Mouse (Mus musculus) mature B cell (primary cell): ENCODE measurements around the gene Lsmem1.
"Not testable (repeated sequence)": the region's sequence is repeated elsewhere in the genome, so short reads cannot be mapped to it uniquely, and the experiment has no call there.

Source experiments
- in situ Hi-C: fragments of 300-500 bp; cut with MboI; formaldehyde crosslinking; loops from 2 replicates; pipeline ENCODE4 v1.14.3; 2019

Lsmem1 gene

GRCm38 (mm10) chr12:40214888-40215876 is 15.9 kb upstream of the Lsmem1 start:
- in situ Hi-C loops = no loop called here

DNA sequence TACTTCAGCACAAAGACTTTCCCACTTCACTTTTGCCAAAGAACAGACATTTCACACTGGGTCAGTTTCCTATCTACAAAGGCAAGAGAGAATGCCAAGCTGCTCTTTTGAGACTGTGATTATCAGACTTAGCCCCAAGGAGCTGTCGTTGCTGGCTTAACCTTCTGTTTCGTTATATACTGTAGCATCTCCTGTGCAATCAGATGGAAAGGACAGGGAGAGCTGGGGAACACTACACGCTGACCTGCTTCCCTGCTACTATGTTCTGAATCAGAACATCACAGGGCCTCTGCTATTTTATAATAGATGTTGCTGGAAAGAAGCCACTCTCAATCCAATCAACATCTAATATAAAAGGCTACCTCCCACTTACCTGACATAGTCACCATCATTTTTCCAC is 9.8 kb upstream of the Lsmem1 start:
- in situ Hi-C loops = no loop called here

DNA sequence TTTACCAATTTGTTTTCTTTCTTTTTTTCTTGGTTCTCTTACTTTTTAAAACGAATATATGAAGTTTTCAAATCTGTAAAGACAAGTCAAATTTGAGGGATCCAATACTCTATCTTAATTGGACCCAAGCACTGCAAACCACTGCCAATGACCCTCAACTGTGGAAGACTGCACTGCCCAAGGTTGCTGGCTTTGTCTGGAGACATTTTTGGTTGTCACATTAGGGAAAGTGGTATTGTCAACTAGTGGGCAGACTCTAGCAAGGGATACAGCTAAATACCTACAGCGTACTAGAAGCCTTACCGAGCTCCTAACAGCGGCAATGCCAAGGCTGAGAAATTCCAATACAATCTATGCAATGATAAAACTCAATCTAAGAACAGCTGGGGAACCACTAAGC is 8.6 kb upstream of the Lsmem1 start:
- in situ Hi-C loops = no loop called here

DNA sequence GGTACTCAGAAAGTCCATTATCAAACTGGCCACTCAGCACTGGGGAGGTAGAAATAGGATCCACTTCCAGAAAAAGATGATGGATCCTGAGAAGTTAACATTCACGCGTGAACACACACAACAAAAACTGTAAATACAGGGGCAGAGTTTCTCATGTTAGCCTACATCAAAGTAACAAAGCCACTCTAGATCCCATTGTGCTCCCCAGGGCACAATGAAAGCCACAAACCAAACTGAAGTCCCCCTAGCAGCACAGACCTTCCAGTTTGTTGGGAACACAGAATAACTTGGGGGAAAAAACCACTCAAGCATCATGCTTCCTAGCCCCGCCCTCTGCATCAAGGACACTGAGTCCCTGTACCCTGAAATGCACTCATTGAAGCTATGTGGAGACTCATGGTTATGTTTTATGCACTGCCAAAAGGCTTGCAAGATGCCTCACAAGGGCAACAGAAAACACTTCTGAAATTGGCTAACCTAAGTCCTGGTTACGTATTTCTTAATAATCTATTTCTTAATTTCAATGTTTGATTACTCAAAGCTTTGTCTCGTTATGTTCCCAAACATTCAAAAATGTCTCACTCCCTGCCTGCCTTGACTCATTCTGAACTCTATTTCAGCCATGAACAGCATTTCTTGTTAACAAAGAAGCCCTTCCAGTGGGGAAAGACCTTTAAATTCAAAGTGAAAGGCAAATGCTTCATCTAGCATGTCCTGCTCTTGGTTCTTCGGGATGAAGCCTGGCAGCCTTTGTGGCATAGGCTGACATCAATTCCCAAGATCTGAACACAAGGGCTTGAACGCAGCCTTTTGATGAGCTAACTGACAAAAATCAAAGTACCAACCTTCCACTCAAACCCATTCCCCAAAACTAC is 3.1 kb upstream of the Lsmem1 start:
- in situ Hi-C loops = no loop called here

GRCm38 (mm10) chr12:40200484-40201235 is 1.4 kb upstream of the Lsmem1 start:
- in situ Hi-C loops = no loop called here

DNA sequence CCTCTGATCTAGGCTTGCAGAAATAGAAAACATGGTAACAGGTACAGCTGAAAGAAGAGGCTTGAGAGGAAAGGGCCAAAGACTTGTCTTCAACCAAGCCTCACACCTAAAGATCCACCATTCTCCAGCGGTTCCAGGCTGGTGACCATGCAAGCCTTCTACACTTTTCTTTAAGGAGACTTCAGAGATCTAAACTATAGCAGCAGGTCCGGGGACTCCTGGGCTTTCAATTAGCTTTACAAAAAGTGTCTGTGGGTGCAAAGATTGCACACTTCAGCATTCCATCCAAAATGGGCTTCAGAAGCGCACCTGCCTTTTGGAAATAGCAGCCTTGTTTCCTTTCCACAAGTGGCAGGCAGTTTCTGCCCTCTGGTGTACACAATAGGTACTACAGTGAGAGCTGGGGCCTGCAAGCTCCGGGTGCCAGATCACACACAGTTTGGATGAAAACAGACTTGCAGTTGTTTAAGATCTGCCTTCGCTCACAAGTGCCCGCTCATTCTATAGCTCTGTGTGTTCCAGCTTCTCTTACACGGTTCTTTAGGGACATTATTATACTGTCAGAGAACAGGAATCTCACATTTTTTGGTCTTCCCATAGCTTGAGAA is 609 bp upstream of the Lsmem1 start:
- in situ Hi-C loops = no loop called here

- in situ Hi-C loops = no loop called here
These were observed 863 bp downstream of the Lsmem1 start for GRCm38 (mm10) chr12:40198427-40198826.

GRCm38 (mm10) chr12:40198019-40198418 is 1.3 kb downstream of the Lsmem1 start:
- in situ Hi-C loops = no loop called here

- in situ Hi-C loops = no loop called here
These were observed 1.8 kb downstream of the Lsmem1 start for GRCm38 (mm10) chr12:40197511-40197910.

GRCm38 (mm10) chr12:40185474-40185873 is 13.8 kb downstream of the Lsmem1 start:
- in situ Hi-C loops = no loop called here

DNA sequence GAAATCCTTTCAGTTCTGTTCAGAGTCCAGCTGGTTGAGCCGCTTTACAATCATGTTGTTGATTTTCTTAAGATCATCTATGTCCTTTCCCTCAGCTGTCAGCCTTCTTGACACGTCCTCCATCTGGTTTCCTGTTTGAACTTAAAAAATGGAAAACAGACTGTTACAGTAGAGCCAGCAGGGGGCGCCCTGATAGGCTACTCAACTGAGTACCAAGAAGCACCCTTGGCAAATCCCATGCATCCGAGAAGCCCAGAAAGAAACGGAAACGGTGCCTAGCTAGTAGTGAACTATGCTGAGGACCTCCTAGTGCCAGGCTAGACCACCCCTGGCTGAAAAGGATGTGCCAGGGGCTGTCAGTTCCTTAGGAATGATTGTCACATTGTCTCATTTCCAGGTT is 22.2 kb downstream of the Lsmem1 start:
- in situ Hi-C loops = no loop called here

DNA sequence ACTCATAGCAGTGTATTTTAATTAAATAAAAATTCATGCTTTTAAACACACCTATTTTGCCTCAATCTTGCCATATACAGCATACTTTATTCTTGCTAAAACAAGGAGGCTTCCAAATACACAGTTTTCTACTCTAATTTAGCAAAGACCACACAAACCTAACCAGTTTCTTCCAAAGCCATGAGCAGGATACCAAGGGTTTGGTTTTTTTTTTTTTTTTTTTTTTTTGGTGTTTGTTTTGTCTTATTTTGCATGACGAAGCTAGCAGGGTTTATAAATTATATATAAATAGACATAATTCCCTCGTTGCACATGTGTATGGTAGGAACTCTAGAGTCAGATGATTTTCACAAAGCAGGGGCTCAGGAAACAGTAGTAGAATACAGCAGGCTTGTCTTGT is 23.1 kb downstream of the Lsmem1 start:
- in situ Hi-C loops = no loop called here

GRCm38 (mm10) chr12:40175171-40175570 is 24.1 kb downstream of the Lsmem1 start:
- in situ Hi-C loops = not testable (repeated sequence)

DNA sequence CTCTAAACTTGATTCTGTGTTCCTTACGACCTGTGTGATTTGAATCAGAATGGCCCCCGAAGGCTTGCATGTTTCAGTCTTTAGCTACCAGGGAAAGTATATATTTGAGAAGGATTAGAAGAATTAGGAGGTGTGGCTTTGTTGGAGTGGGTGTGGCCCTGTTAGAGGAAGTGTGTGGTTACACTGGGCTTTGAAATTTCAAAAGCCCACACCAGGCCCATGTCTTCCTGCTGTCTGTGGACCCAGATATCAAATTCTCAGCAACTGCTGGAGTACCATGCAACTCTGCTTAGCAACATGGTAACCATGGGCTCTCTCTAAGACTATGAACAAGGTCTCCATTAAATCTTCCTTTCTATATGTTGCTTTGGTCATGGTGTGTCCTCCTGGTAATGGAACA is 27.7 kb downstream of the Lsmem1 start:
- in situ Hi-C loops = no loop called here

- in situ Hi-C loops = loop anchor here (10.0 kb wide), 2 partner anchors 95 to 655 kb away; no protein-coding TSS in a partner anchor
These were observed 29.6 kb downstream of the Lsmem1 start for GRCm38 (mm10) chr12:40169675-40170074.

GRCm38 (mm10) chr12:40164621-40165020 is 34.7 kb downstream of the Lsmem1 start:
- in situ Hi-C loops = loop anchor here (10.0 kb wide), 2 partner anchors 90 to 650 kb away; no protein-coding TSS in a partner anchor

DNA sequence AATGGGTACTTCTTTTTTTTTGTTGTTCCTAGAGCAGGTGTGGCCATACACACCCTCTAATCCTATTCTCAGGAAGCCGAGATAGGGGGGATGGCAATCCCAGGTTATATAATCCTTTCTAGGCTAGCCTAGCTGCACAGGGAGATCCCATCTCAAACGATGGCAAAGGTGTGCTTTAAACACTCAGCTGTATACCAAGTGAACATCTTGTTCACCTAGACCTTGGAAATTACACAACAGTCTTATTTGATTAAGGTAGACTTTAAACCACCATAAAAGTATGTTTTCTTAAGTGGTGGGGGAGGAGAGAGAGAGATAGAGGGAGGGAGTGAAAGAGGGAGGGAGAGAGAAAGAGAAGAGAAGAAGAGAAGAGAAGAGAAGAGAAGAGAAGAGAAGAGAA is 38.5 kb downstream of the Lsmem1 start:
- in situ Hi-C loops = loop anchor here (10.0 kb wide), 2 partner anchors 86 to 646 kb away; no protein-coding TSS in a partner anchor

DNA sequence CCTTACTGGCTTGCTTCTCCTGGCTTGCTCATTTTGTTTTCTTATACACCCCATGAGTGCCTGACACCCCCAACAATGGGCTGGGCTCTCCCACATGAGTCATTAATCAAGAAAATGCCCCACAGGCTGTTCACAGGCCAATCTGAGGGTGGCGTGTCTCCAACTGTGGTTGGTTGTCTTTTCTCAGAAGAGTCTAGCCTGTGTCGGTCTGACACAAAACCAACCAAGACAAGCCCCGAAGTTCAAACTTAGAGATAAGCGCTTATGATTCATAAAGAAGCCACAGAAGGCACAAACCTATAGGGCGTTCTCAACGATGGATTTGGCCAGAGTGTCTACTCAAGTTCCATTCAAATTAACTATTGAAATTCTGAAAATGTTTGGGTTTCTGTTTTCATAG is 45.1 kb downstream of the Lsmem1 start:
- in situ Hi-C loops = no loop called here

GRCm38 (mm10) chr12:40152353-40153069 is 46.8 kb downstream of the Lsmem1 start:
- in situ Hi-C loops = no loop called here

- in situ Hi-C loops = no loop called here
These were observed 52.0 kb downstream of the Lsmem1 start for GRCm38 (mm10) chr12:40147319-40147718.

- in situ Hi-C loops = no loop called here
These were observed 52.8 kb downstream of the Lsmem1 start for GRCm38 (mm10) chr12:40146510-40146909.
